Mouse (Mus musculus) left cerebral cortex, adult 18-20 months (tissue): ENCODE data around the gene Klhl8. TPM values are rescaled to one million over a fixed set of nuclear protein-coding genes. Genes with fewer than 3 reads are reported as not detected.
A peak's percentile ranks its signal among the peaks of the same experiment; 100 is the strongest.

Source experiments
- DNase-seq, 2 experiments: peaks; one replicate each; pipeline ENCODE4 v3.0.0; 2021 to 2022; ENCODE audit warnings: low spot score in 2 of 2, mixed read lengths in 1 of 2
- total RNA-seq, 2 experiments: library from RNA; stranded (reverse); gene quantifications; 2 replicates each; pipeline ENCODE4 v1.2.3; 2021

Klhl8 gene
- total RNA-seq, 2 experiments from 2014 or later = 36.0 to 39.0 TPM

- no peak for DNase-seq
These were observed 62.5 kb downstream of the Klhl8 start for GRCm38 (mm10) chr5:103848546-103848945.

GRCm38 (mm10) chr5:103846609-103847008 lies 64.5 kb downstream of the Klhl8 start:
- no peak for DNase-seq

DNA sequence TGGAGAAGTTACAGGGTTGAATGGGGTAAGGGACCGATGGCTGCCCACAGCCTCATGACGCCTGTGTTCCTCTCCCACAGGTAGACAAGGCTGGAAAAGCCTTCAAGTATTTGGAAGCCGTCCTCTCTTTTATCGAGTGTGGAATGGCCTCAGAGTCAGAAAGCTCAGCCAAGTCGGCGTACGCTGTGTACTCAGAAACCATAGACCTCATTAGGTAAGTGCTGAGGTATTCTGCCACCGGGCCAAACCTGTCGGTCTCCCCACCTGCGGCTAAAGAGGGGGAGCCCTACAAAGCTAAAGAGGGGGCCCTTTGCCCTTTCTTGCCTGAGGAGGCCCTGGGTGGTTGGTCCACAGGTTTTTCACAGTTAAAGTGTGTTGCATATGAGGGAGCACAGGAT lies 64.9 kb downstream of the Klhl8 start:
- DNase-seq = no peak

DNA sequence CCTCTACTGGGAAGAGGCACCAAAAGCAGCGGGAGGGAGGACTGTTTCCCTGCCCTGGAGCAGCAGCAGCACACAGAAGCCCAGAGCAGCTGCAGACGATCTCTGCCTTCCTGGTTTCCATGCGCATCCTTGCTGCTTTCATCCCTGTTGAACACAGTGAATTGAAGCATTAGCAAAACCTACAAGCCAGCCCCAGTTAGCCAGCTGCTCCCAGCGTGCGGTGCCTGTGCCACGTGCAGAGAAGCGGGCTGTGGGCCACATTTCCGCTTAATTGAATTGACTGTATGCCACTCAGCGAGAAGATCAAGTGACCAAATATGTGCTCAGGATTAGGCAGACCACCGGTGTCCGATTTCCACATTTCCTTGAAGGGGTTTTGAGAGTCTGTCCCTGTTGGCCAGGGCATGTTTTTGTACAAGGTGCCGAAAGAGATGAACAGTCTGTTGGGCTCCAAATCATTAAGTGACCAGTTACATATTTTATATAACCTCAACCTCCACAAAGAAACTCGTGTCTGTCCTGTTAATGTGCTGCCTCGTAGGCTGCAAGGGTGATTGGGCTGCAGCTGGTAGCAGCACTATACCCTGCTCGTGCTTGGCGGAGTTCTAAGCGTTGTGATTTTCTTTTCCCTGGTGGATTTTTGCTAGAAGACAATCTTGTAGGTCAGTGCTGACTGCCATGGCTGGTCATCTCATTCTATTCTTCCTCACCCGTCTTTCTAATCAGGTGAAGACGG lies 65.5 kb downstream of the Klhl8 start:
- no peak for DNase-seq

DNA sequence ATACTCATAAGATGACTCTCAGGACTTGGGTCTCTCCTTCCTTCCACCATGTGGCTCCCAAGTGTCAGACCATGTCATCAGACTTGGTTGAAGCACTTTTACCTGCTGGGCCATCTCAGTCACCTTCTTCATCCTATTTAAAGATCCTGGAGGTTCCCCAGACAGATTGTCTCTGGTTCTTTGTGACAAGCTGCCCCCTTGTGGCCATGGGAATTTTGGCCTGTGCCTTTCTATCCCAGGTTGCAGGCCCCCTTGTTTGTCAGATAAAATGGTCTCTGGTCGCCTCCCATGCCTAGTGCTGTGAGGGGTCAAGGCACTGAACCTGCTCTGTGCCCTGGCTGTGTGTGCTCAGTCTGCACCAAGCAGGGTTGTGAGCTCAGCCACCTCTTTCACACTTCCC lies 67.1 kb downstream of the Klhl8 start:
- DNase-seq = peak; percentile 36 to 59

GRCm38 (mm10) chr5:103839265-103839626 lies 71.8 kb downstream of the Klhl8 start:
- no peak for DNase-seq

DNA sequence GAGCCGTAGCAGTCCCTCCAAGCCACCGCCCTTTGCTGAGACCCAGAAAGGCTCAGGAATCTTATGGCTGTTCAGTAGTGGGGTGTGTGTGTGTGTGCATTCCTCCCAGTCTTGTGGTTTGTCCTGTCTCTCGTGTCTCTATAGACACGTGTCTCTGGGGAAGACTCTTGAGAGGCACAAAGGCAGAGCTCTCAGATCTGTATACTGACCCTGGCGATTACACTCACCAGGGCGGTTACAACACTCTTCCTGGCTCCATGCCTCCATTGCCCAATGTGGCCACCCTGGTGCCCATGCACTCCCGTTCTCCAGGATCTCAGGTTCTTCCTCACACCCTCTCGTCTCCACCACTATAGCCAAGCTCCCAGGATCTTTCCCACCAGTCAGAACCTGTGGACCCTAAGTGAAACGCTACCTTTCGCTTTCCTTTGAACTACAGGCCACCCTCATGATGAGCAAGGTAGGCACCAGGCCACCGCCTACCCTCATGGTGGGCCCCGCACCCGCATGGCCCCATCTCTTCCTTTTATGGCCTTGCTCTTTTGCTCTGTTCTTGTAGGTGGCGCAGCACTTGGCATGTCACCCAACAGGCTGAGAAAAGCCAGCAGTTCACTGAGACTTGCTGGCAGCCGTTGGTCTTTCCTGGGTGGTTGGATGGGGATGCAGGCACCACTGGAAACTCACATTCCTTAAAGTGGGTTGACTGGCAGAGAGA lies 72.4 kb downstream of the Klhl8 start:
- DNase-seq = no peak

DNA sequence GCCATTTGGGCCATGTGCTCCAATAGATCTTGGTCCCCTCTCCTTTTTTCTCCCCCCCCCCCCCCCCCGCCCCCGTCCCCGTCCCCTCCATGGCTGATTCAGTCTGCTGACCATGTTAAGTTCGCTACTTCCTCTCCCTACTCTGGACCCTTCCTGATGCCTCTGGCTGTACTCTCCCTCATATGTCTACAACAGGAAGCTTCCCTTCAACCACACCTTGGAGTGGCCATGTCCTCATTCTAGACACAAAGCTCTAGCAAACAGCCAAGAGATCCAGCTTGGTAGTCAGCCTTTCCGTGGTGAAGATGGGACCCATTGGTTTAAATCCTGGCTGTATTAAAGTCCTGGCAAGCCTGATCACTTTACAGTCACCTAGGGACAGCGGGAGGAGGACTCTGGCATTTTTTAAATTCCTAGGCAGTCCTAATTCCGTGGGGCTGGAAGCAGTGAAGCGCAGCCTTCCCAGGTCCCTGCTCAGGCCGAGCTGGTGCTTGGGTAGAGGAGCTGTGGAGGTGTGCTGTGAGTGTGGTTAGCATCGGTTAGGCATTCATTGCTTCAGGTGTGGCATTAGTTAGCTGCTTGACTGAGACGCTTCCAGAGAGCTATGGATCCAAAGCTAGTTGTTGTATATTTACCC lies 74.8 kb downstream of the Klhl8 start:
- DNase-seq = no peak

DNA sequence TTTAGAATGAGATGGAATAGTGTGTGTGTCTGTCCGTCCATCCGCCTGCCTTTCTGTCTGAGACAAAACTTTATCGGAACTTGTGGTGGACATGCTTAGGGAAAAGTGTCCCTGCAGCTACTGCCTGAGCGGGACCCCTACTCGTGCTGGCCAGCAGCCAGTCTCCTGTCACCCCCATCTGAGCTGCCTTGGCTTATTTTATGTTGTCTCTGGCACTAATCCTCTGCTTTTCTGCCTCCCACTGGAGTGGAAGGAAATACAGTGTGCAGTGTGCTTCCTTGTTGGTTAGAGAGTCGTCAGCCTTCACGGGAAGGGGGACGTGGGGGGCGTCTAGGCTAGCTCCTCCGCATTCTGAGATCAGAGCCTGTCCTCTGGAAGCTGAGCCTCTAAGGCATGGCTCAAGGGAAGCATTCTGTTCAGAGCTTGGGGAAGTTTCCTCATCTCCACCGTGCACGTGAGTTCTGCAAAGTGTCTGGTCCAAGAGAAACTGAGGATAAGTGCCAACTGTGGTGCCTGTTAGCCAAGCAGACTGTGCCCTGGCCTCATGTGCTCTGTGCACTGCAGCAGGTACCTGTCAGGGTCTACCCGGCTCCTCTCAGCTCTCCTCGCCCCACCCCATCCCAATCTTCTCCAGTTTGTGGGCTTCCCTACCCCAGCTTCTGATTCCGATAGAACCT lies 75.5 kb downstream of the Klhl8 start:
- no peak for DNase-seq

DNA sequence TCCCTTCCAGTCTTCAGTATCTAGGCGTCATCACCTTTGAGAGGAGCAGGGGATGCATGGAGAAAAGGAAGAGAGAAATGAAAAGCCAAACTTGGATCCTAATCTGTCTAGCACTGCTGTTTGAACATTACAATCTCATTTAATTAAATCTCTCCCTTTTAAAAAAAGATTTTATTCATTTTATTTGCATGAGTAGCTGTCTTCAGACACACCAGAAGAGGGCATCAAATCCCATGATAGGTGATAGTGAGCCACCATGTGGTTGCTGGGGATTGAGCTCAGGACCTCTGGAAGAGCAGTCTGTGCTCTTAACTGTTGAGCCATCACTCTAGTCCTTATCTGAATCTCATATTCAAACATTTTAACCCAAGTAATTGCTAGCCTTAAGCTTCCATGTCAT lies 80.2 kb downstream of the Klhl8 start:
- DNase-seq = no peak

GRCm38 (mm10) chr5:103829158-103829557 lies 81.9 kb downstream of the Klhl8 start:
- DNase-seq = no peak

GRCm38 (mm10) chr5:103828729-103829128 lies 82.3 kb downstream of the Klhl8 start:
- DNase-seq = no peak

- no peak for DNase-seq
These were observed 82.8 kb downstream of the Klhl8 start for GRCm38 (mm10) chr5:103828304-103828703.

DNA sequence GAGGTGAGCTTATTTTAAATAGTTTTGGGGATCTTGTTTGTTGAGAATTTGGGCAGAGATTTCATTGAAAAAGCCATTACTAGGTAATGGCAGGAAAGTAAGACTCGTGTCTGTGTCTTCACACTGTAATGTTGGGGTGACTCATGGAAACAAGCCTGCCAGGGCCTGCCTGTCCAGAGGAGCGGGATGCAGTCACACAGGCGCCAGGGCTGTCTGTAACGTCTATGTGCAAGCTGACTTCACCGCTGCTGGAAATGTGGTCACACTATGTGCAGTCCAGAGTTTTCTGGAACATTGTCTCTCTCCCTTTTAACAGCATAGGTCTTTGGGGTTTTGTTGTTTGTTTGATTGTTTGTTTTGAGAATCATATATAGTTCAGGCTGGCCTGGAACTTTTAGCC lies 88.1 kb downstream of the Klhl8 start:
- DNase-seq = no peak

DNA sequence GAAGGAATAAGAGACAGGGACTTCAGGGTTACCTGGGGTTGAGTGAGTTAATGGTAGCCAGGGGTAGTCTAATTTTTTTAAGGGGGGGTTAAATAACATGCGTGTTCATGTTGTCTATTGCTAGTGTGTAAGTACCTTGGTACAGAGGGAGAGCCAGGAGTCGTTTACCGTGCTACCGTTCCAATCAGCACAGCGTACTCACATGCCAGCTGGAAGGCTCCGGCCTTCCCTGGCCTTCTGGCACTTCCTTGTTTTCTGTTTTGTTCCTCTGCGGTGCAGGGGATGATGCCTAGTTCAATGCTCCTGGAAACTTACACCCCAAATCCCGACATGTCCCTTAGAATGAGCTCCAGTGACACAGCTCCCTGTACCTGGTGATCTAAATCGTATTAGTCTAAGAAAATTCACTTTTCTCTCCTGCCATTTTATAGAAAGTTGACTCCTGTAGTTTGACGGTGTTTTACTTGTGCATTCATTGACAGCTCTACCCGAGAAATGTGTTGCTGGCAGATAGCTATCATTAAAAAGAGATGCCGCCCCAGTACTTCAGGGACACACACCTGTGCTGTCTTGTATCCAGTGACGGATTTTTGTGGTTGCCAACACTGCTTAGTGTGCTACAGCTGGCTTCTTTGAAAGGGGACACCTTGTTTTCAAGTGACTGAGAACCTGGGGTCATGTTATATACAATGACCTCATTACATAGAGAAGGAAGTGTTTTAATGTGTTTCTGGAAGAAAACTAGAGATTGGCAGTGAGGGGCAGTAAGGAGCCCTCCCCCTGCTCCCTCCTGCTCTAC lies 89.4 kb downstream of the Klhl8 start:
- no peak for DNase-seq

DNA sequence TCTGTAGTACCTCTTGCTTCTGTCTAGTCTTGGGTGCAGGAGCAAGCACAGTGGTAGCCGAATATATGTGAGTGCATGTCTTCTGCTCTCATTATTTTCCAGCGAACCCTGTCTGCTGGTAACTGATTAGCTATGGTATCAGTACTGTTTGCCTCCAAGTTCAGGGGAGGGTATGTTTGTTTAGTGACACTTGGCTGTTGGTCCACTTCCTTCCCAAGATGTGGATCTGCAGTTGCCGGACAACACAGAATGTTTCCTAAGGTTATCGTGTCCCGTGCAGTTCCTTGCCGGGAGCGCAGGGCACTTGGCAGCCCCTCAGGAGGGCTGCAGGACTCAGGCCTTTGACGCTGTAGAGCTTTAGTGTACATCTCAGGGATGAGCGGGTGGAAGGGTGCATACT lies 90.0 kb downstream of the Klhl8 start:
- DNase-seq = no peak

DNA sequence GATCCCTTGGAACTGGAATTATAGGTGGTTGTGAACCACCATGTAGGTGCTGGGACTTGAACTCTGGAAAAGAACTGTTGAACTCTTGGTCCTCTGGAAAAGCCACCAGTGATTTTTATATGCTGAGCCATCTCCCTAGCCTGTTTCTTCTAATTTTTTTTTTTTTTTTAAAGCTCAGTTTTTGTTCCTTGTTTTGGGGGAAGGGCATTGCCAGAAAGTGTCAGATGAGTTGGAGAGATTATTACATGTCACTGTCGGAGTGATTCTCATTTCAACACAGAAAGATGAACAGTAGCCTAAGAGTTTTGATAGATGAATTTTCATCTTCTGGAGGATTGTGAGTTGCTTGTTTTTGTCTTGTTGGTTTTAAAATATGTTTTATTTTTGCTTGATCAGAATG lies 91.4 kb downstream of the Klhl8 start:
- DNase-seq = no peak

GRCm38 (mm10) chr5:103818602-103819001 lies 92.5 kb downstream of the Klhl8 start:
- DNase-seq = no peak

- DNase-seq = peak; percentile 72 to 80
These were observed 93.3 kb downstream of the Klhl8 start for GRCm38 (mm10) chr5:103817754-103818153.

GRCm38 (mm10) chr5:103816718-103817117 lies 94.3 kb downstream of the Klhl8 start:
- no peak for DNase-seq

DNA sequence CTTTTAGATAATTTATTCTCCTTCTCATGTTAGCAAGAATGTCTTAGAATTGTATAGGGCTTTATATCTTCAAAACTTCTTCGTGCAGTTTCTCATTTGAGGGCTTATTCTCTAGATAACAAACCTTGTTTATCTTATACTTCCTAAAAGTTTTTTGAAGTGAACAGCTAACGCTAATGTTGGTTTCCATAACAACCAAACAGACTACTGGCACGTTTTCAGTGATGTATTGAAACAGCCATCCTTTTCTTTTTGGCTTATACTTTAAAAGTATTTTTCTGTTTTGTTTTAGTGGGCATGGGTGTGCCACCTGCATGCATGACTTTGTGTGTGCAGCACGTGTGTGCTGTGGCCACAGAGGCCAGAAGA lies 95.8 kb downstream of the Klhl8 start:
- no peak for DNase-seq
